Mouse (Mus musculus): ENCODE results near the gene Lrig1.

GRCm38 (mm10) chr6:94659886-94660333 lies 40.0 kb downstream of the Lrig1 start:
- no peak for TF ChIP-seq CTCF (IDR thresholded peaks at IDR 0.05 in 2 of 3, conservative IDR thresholded peaks at IDR 0.05 in 1 of 3; ENCODE audit: control insufficient read depth in 1 of 3, insufficient read depth in 1 of 3, low read depth in 2 of 3, low read length in 3 of 3, poor library complexity in 1 of 3, severe bottlenecking in 1 of 3)
- no peak for TF ChIP-seq NRF1 (IDR thresholded peaks at IDR 0.05; ENCODE audit: insufficient read depth, low read depth, low read length, poor library complexity, severe bottlenecking)
- TF ChIP-seq MYB (IDR thresholded peaks at IDR 0.05; ENCODE audit: low read depth, low read length), result no peak
- TF ChIP-seq UBTF (IDR thresholded peaks at IDR 0.05; ENCODE audit: borderline replicate concordance, insufficient read depth, low read depth, low read length), result no peak
- TF ChIP-seq POLR2A (IDR thresholded peaks at IDR 0.05; ENCODE audit: control insufficient read depth in 1 of 2, insufficient read depth in 1 of 2, low read depth in 1 of 2, low read length in 2 of 2, poor library complexity in 1 of 2), result no peak
- no peak for TF ChIP-seq GATA1 (IDR thresholded peaks at IDR 0.05; ENCODE audit: low read depth, low read length)
- TF ChIP-seq CHD2 (IDR thresholded peaks at IDR 0.05; ENCODE audit: low read length), result no peak
- TF ChIP-seq MAX (IDR thresholded peaks at IDR 0.05; ENCODE audit: low read length), result no peak
- TF ChIP-seq CHD1 (IDR thresholded peaks at IDR 0.05; ENCODE audit: low read depth, low read length), result no peak
